Mouse (Mus musculus) granulocyte monocyte progenitor cell, adult 5-6 weeks (primary cell): ENCODE measurements around the gene Pi4ka. TPM values are rescaled to one million over a fixed set of nuclear protein-coding genes. Genes with fewer than 3 reads are reported as not detected.
"Not testable (repeated sequence)": the region's sequence is repeated elsewhere in the genome, so short reads cannot be mapped to it uniquely, and the experiment has no call there.

Source experiments
- ATAC-seq: replicated peaks from 2 replicates; pipeline ENCODE4 v1.8.0; 2016; ENCODE audit warnings: mild to moderate bottlenecking, moderate TSS enrichment, inconsistent platforms; ENCODE audit not compliant: poor library complexity, severe bottlenecking
- total RNA-seq, 2 experiments: library from RNA; stranded (forward) in 1 of 2; stranded (reverse) in 1 of 2; fragments of 200-712, 200-1000 nt in 1 of 2; fragments of >200 nt in 1 of 2; fragmentation: Nextera tagmentation in 1 of 2; gene quantifications; 2 replicates each; pipeline ENCODE4 v1.2.3; 2014 to 2017

Gene Pi4ka
- total RNA-seq, 2 experiments from 2014 or later: 28.3 to 78.2 TPM

DNA sequence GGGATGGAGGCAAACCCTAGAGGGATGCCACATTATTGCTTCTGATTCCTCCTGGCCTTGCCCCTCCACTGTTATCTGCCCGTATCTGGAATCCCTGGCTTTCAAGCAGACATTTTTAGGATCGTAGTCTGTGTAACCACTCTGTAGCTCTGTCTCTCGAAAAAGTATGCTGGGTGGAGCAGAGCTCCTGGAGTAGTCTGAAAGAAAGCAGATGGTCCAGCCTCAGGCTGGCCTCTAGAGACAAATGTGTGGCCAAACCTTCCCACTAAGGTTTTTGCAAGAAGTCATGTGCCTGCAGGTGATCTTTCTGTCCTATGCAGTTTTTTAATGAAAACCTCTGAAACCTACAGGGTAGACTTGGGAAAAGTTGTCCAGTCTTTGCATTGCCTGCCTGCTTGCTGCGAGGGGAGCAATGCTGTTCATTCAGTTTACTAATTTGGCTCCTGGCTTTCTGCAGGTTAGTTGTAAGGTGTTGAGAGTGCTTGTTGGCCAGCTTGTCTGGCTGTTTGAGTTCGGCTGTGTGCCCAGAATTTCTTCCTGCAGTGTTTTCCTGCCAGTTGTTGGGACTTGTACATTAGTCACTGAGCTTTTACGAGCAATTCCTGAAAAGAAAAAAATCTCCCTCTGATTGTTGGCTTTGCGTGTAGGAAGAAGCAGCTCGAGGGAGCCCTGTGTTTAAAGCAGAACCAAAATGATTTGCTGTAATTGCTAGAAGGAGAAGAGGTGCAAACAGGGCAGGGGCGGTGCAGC lies 171.0 kb downstream of the Pi4ka start:
- ATAC-seq: no peak

- peak; percentile 26; the same call in 1 of the 2 replicates for ATAC-seq
These were observed 171.6 kb downstream of the Pi4ka start for GRCm38 (mm10) chr16:17234499-17234895.

GRCm38 (mm10) chr16:17233702-17234498 lies 172.2 kb downstream of the Pi4ka start:
- peak; percentile 36 for ATAC-seq

DNA sequence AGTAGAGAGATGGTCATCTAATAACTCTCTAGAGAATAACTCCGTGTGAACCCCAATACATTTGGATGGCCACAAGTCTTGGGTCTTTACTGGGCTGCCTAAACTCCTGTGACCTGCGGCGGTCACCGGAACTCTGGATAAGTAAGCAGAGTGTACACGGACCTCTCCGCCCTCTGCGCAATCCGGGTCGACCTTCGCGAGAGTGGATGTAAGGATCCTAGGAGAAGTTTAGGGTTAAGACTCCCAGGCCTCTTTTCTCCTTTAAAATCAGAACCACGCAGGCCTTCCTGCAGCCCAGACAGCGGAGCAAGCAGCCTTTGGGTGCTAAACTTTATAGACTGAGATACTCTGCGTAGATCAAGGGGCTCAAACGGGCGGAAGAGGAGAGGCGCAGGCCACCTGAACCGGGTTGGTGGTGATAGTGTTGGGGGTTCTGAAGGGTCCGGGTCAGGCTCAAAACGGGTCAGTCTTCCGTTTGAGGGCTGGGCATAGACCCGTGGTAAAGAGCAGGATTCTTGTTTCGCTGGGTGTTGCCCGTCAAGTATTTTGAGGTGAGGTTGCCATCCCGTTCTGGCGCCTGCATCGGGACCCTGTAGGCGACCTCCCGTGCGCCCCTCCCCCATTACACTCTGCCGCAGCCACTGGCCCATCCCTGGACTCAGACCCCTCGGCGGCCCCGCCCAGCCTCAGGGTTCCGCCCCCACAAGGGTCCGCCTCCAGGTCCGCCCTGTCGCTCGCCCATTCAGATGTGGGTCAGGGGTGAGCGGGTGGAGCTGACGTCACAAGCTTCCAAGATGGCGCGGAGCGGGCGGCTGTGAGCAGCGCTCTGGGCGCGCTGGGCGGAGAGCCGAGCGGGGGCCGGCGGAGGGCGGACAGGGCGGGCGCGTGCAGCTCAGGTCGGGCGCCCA lies 173.1 kb downstream of the Pi4ka start, which contains the start of gene Hic2:
Hic2 (plus strand) TSS at position 779 of the 908 bp plus-strand sequence.
- ATAC-seq: peak; percentile 96

DNA sequence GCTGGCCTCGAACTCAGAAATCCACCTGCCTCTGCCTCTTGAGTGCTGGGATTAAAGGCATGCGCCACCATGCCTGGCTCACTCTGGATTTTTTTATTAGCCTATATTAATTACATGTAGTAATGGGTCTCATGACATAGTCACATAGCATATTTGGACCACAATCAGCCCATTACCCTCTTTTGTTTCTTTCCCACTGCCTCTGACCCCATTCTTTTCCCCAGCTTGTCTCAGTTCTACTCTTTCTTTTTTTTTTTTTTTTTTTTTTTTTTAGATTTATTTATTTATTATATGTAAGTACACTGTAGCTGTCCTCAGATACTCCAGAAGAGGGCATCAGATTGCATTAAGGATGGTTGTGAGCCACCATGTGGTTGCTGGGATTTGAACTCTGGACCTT lies 174.6 kb downstream of the Pi4ka start:
- ATAC-seq: not testable (repeated sequence)

Other genes with a start within 250 kb of the Pi4ka start
- gene Ube2l3, start 203.7 kb downstream of the Pi4ka start, total RNA-seq (2014; fragmentation: Nextera tagmentation): 213 and 244 TPM in 2 replicates
- gene Ube2l3, start 203.7 kb downstream of the Pi4ka start, total RNA-seq (2017): 110 and 124 TPM in 2 replicates
- gene Rimbp3, start 197.7 kb downstream of the Pi4ka start, total RNA-seq (2014; fragmentation: Nextera tagmentation): 0.92 and 1.6 TPM in 2 replicates
- gene Rimbp3, start 197.7 kb downstream of the Pi4ka start, total RNA-seq (2017): 0.34 and 0.88 TPM in 2 replicates
- 2.3 and 5.0 TPM in 2 replicates for gene Hic2, start 172.7 kb downstream of the Pi4ka start, total RNA-seq (2014; fragmentation: Nextera tagmentation)
- gene Hic2, start 172.7 kb downstream of the Pi4ka start, total RNA-seq (2017): 2.0 and 2.4 TPM in 2 replicates
- gene Tmem191c, start 130.2 kb downstream of the Pi4ka start, total RNA-seq (2014; fragmentation: Nextera tagmentation): 9.2 and 10.0 TPM in 2 replicates
- gene Tmem191c, start 130.2 kb downstream of the Pi4ka start, total RNA-seq (2017): 5.4 and 5.6 TPM in 2 replicates
- not detected in 2 replicates for gene Serpind1, start 74.9 kb downstream of the Pi4ka start, total RNA-seq (2014; fragmentation: Nextera tagmentation)
- gene Serpind1, start 74.9 kb downstream of the Pi4ka start, total RNA-seq (2017): not detected in 2 replicates
- gene Snap29, start 328 bp downstream of the Pi4ka start, total RNA-seq (2014; fragmentation: Nextera tagmentation): 18.4 and 21.0 TPM in 2 replicates
- 14.8 and 20.3 TPM in 2 replicates for gene Snap29, start 328 bp downstream of the Pi4ka start, total RNA-seq (2017)
- 26.0 and 30.1 TPM in 2 replicates for gene Crkl, start 45.7 kb upstream of the Pi4ka start, total RNA-seq (2014; fragmentation: Nextera tagmentation)
- 19.4 and 20.9 TPM in 2 replicates for gene Crkl, start 45.7 kb upstream of the Pi4ka start, total RNA-seq (2017)
- not detected in 2 replicates for gene Aifm3, start 83.3 kb upstream of the Pi4ka start, total RNA-seq (2014; fragmentation: Nextera tagmentation)
- not detected in 2 replicates for gene Aifm3, start 83.3 kb upstream of the Pi4ka start, total RNA-seq (2017)
- gene Lztr1, start 102.4 kb upstream of the Pi4ka start, total RNA-seq (2014; fragmentation: Nextera tagmentation): 35.0 and 51.1 TPM in 2 replicates
- gene Lztr1, start 102.4 kb upstream of the Pi4ka start, total RNA-seq (2017): 47.1 and 73.7 TPM in 2 replicates
- 18.4 and 24.8 TPM in 2 replicates for gene Thap7, start 124.8 kb upstream of the Pi4ka start, total RNA-seq (2014; fragmentation: Nextera tagmentation)
- gene Thap7, start 124.8 kb upstream of the Pi4ka start, total RNA-seq (2017): 32.1 and 43.8 TPM in 2 replicates
- gene Lrrc74b, start 154.9 kb upstream of the Pi4ka start, total RNA-seq (2014; fragmentation: Nextera tagmentation): not detected in 2 replicates
- not detected in 2 replicates for gene Lrrc74b, start 154.9 kb upstream of the Pi4ka start, total RNA-seq (2017)
- not detected in 2 replicates for gene P2rx6, start 155.6 kb upstream of the Pi4ka start, total RNA-seq (2014; fragmentation: Nextera tagmentation)
- gene P2rx6, start 155.6 kb upstream of the Pi4ka start, total RNA-seq (2017): not detected in 2 replicates
- 2.9 and 3.9 TPM in 2 replicates for gene Slc7a4, start 176.9 kb upstream of the Pi4ka start, total RNA-seq (2014; fragmentation: Nextera tagmentation)
- gene Slc7a4, start 176.9 kb upstream of the Pi4ka start, total RNA-seq (2017): 1.5 and 2.0 TPM in 2 replicates
- 69.2 and 77.1 TPM in 2 replicates for gene Smpd4, start 213.0 kb upstream of the Pi4ka start, total RNA-seq (2014; fragmentation: Nextera tagmentation)
- gene Smpd4, start 213.0 kb upstream of the Pi4ka start, total RNA-seq (2017): 39.3 and 54.7 TPM in 2 replicates
- gene Ccdc74a, start 240.2 kb upstream of the Pi4ka start, total RNA-seq (2014; fragmentation: Nextera tagmentation): not detected in 2 replicates
- gene Ccdc74a, start 240.2 kb upstream of the Pi4ka start, total RNA-seq (2017): not detected in 2 replicates